Mouse (Mus musculus) brain, embryonic 14.5 days (tissue): ENCODE measurements around the gene Ifi211. TPM values are rescaled to one million over a fixed set of nuclear protein-coding genes. Genes with fewer than 3 reads are reported as not detected.
"Not testable (repeated sequence)": the region's sequence is repeated elsewhere in the genome, so short reads cannot be mapped to it uniquely, and the experiment has no call there.

Source experiments
- DNase-seq: peaks from one replicate; pipeline ENCODE4 v3.0.0-alpha.2; 2011; ENCODE audit warnings: low read depth
- CTCF ChIP-seq: fragments of 200-500 bp; IDR thresholded peaks from 2 replicates; pipeline ENCODE4 v1.5.1; 2012; ENCODE audit warnings: inconsistent platforms, mild to moderate bottlenecking, moderate library complexity, borderline replicate concordance; ENCODE audit not compliant: insufficient read depth, insufficient read length; ENCODE audit errors: extremely low read depth
- POLR2A ChIP-seq: fragments of 200-500 bp; IDR thresholded peaks from 2 replicates; pipeline ENCODE4 v1.6.1; 2012; ENCODE audit warnings: mild to moderate bottlenecking, inconsistent platforms, borderline replicate concordance; ENCODE audit not compliant: poor library complexity, insufficient read depth, insufficient read length, severe bottlenecking; ENCODE audit errors: extremely low read depth
- polyA plus RNA-seq: library from polyadenylated mRNA; depleted of rRNA; stranded (reverse); fragments of >200 nt; gene quantifications from 2 replicates; pipeline ENCODE4 v1.2.3, GENCODE M21; 2012; rRNA removed

Gene Ifi211
- polyA plus RNA-seq: 0.11 and 0.23 TPM in 2 replicates

DNA sequence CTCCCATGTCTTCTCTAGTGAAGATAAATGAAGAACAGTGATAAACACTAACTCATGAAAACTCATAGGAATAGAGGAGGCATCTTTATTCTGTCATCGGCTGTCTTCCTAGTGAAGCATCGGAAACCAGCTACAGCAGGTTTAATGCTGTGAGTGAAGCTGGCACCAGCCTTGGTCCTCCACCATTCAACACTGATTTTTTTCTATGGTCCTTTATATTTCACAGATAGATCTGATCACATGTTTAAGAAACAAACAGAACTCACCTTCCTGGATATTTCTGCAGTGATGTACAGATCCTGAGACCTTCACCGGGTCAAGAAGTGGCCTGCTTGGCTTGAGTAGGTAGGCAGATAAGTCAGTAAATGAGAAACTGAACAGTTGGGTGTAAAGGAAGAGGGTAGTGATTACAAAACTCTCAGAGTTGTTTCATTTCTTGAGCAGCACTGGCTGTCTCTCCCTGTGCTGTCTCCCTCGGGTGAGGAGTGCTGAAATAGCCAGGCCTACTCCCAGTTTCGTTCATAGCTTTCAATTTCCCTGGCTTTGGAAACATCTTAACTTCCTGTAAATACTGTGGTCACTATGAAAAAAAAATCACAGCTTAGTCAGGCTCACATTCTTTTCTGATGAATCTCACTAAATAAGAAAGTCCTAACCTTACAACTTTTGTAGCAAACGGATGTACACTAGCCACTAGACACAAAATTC is at the start of gene Ifi211:
TSS of gene Ifi211 (minus strand) at position 499 of the 708 bp plus-strand sequence.
- not testable (repeated sequence) for DNase-seq

DNA sequence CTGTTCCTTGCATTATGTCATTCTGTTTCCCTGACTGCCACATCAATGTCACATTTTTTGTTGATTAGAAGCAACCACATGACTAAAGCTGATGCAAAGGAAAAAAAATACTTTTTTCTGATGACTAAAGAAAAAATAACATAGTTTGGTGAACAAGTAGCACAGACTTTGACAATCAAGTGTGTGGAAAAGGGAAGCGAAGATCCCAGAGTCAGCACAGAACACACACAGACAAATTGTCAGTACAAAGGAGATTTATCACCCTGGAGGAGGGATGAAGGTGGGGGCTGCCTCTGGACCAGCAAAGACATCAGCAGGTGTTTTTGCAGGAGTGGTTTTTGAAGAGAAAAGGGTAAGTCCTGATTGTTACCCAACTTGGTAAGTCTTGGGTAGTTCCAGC is 48.6 kb upstream of the Ifi211 start:
- not testable (repeated sequence) for DNase-seq

DNA sequence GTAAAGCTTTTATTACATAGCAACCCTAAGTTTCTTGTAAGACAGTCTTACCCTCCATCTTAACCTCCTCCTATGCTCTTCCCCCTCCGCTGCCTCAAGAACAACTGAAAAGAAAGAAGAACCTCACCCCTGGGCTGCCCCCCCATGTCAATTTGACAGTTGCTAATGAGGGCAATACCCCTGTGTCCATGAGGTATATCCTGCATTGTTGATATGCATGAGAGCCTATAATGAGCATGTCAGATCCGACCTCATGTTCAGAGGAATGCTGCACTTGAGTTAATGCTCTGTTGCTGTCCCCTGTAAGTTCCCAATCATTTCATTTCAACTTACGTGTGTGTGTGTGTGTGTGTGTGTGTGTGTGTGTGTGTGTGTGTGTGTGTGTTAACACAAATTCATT is 47.2 kb upstream of the Ifi211 start:
- DNase-seq: not testable (repeated sequence)

DNA sequence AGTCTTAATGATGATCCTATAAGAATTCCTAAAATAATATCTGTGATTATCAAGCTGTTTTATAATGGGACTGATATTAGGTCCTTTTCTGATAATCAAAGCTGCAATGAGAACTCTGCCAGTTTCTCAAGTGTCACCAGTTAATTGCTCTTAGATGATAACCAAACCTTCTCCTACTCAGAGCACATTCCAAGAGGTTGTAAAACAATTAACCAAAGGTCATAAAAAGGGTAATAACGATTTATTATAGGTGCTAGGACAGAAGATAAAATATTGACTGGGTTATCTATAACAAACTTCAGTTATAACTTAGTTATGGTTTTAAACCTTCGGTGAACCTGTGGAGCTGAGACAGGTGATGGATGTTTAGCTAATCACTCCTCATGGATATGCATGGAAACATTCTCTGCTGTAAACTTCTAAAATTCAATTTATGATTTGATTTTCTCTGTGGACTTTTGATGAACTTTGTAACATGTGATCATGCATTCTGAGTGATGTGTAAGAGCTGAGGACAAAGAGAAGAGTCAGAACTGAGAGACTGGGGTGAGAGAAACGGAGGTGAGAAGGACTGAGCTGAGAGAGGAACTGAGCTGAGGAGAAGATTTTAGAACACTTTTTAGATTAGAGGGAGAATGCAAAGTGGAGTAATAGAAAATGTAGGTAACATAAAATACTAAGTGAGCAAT is 43.1 kb upstream of the Ifi211 start:
- not testable (repeated sequence) for DNase-seq

DNA sequence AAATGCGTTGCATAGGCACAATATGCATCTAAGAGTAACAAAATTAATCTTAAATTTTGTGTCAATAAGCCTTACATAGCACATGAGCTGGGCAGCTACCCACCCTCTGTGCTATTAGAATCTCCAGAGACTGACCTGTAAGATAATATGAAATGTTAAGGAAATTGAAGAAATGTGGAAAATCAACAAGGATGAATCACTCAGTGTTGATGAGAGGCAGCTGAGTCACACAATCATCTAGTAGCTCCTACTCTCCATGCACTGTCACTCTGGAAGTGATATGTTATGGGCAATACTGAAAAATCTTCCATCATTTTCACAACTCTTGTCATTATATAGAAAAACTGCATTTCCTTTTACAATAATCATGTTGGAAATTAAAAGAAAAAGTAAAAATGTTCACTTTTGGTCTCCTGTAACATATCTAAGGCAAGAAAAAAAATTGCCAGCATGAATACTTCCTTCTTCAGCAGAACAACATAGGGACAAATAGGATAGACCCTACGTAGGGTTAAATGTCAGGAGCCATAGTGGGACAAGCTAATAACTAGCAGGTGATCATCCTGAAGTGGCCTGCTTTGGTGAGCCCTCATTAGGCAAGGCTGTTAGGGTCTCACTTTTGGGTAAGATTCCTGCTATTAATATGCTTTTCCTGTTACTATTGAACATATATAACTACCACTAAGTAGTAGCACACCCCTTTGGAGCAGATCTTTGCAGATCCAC is 42.4 kb upstream of the Ifi211 start:
- TF ChIP-seq CTCF: no peak
- no peak for TF ChIP-seq POLR2A
- DNase-seq: no peak

DNA sequence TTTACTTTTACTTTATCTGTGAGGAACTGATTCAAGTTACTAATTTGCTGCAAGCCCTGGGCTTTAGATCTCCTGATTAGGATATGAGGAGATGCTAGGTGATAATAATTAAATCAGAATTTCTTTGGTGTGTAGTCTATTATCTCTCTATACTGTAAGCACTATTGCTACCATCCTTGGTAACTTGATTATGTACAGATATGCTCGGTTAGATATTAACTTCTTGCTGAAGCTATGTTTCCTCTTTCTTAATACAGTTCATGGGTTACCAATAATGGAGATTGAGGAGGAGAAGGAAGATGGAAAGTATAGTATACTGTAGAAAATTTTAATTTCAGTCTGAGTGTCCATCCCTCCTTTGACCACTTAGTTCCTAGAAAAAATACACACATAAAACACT is 40.7 kb upstream of the Ifi211 start:
- no peak for TF ChIP-seq POLR2A
- TF ChIP-seq CTCF: no peak
- no peak for DNase-seq

DNA sequence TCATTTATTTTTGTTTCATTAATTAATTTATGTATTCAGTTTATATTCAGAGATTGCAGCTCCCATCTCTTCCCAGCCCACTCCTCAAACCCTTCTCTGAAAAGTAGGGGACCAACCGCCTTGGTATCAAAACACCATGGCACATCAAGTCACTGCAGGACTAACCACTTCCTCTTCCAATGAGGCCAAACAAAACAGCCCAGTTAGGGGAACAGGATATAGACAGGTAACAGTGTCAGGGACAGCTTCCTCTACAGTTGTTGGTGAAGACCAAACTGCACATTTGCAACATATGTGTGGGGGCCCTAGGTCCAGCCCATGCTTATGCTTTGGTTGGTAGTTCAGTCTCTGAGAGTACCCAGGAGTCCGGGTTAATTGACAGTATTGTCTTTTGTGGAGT is 36.2 kb upstream of the Ifi211 start:
- DNase-seq: not testable (repeated sequence)

DNA sequence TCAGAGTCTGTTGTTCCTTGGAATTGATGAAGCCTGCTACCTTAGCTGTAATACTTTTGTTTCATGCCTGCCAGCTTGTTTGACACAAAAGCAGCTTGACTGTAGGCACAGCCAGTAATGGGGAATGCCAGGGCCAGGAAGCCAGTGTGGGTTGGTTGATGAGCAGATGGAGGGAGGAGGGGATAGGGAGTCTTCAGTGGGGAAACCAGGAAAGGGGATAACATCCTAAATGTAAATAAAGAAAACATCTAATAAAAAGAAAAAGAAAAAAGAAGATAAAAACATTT is 29.9 kb upstream of the Ifi211 start:
- peak; percentile 15 for DNase-seq

DNA sequence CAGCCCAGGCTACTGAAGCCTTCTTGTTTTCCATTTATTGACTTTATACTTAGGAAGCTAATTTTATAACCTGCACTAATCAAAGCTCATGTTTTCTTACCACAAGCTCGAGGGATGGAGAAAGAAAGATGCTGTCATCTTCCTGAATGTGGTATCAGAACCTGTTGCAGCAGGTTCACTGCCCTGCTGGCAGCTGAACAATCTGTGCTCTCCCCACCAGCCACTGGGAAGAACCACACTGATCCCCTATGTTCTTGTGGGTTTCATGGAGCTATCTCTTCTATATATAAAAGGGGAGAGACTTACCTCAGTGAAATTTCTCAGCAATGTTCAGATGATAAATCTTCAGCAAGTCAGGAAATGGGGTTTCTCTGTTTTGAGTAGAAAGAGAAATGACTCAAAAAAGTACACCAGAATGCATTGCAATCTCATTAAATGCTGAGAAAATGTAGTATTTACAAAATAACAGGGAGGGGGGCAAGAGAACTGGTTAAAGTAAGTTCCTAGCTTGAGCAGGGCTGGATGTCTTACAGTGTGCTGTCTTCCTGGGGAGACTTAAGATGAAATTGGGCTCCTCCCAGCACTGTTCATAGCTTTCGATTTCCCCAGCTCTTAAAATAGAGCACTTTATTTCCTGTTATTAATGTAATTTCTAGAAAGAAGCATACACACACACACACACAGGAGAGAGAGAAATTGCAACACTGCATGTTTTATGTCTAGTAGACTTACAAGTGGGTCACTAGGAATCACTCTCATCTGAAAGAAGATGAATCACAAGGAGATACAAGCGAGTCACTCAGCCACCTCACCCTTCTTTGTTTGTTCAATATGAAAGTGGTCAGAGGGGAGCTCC is 29.3 kb upstream of the Ifi211 start, which contains the start of the genes Mndal and Ifi203:
TSS of gene Mndal (minus strand) at position 568 of the 856 bp plus-strand sequence.
TSS of gene Ifi203 (minus strand) at position 749 of the 856 bp plus-strand sequence.
- DNase-seq: not testable (repeated sequence)

DNA sequence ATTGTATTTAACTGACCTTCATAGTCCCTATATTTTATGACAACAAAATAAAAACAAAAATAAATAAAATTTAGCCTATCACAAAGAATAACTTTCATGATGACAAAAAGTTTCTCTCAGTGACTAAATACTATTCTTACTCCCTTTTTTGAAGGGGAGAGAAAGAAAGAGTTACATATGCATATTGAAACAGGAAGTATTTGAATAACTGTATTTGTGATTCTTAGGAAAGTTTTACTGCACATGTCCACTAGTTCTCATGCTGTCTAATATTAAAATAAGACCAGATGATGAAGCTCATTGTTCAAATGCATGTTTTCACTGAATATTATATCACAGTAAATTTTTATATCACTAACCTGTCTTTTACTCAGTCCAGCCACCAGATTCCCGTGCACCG is 28.7 kb upstream of the Ifi211 start:
- not testable (repeated sequence) for DNase-seq

DNA sequence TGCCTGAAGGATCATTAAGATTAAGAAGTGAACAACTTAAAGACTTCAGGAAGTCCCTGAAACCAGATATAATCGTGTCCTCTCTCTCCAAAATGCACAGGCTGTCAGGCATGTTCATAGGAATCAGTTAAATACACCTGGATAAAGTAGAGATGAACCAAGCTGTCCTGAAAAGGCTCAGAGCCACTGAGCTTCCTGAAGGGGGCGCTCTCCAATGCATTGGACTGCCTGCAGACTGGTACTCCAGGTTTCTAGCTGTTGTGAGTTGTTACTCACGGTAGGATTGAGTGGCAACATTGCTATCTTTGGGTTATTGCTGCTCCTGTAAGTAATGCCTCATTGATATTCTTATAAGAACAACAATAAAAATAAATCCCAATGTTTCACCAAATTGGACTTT is 6.4 kb upstream of the Ifi211 start:
- not testable (repeated sequence) for DNase-seq

DNA sequence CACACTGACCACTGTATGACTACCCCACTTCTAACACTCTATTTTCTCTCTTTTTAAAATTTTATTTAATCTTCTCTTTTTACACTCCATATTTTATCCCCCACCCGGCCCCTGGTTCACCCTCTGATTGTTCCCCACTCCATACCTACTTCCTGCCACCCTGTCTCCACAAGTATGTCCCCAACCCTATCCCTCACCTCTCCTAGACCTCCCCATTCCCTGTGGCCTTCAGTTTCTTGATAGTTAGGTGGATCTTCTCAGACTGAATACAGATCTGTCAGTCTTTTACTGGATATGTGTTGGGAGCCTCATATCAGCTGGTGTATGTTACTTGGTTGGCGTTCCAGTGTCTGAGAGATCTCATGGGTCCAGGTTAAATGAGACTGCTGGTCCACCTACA is 1.7 kb upstream of the Ifi211 start:
- no peak for DNase-seq
- TF ChIP-seq CTCF (no peak), POLR2A (no peak)

DNA sequence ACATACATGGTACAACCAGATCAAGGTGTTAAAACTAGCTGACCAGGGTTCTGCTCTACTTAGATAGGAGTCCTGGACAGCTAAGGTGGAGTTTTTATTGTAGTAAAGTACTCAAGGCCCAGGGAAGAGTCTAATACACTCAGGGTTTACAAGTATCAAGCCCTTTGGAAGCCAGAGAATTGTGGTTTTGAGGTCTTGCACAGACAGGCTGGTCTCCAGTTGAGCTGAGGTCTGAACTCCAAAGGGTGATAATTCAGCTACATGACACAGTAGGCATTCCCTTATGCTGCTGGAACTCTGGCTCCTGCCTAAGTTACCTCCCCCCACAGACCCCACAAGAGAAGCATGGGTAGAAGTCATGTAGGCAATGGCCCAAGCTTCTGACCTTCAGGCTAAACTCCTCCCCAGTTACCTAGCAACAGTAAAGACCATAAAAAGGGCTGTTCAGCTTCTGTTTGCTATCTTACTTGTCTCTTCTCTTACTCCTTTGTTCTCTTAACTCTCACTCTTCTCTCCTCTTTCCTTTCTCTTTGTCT is 478 bp upstream of the Ifi211 start:
- DNase-seq: not testable (repeated sequence)
